In the genomic region with DNA sequence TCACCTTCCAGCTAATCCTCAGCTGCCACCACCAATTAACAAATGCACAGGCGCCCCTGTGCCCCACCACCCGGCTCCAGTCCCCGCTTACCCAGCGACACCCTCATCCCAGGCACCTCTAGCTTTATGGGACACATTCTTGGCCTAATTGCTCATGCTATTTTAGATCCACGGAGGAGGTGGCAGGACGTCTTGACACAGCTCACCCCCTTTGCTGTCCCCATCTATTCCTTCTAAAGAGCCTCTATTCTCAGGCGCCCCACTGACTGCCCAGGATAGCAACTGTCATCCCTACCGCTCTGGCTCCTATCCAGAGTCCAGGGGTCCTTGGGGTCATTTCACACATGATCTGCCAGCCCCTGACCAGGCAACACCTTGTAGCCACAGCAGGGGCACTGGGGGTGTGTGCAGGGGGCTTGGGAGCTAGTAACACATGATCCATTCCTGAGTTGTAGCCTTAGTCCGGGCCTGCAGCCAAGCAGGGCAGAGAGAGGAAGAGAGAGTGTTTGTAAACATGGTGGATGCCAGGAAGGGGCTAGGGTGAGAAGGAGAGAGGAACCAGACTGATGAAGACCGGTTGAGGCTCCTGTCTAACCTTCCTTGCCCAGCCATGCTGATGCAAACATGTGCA, we compare ENCODE assay signal across 17 mouse cellular contexts. TPM values are rescaled to one million over a fixed set of nuclear protein-coding genes. Genes with fewer than 3 reads are reported as not detected.
DNase-seq lines count a peak whose midpoint lies in the region; ATAC-seq and TF ChIP-seq lines count a peak whose summit lies in the region.
"Had no signal": no experiment of that assay in that cellular context is flagged by ENCODE, and none has a peak within 500 bp of the region (broad histone marks: within the 10 kb centered on the region; RNA-seq: fewer than 3 reads in every experiment).

No protein-coding gene starts in this region.

- TF ChIP-seq EP300 in lung, postnatal 0 days (IDR thresholded peaks at IDR 0.05), result no peak

- H3K4me3 ChIP-seq in lung, embryonic 16.5 days (ENCODE audit: low read length), result no peak overlapping the region
- H3K4me3 ChIP-seq in heart, embryonic 11.5 days (ENCODE audit: low read depth, low read length), result no peak overlapping the region
- no peak overlapping the region for H3K4me3 ChIP-seq in lung, postnatal 0 days (ENCODE audit: low read depth, low read length)
- H3K4me3 ChIP-seq: layer of hippocampus, adult 2 months; myocyte; stomach, embryonic 15.5 days had no signal

- H3K4me2 ChIP-seq in lung, embryonic 16.5 days (ENCODE audit: low read depth, low read length), result no peak overlapping the region
- H3K4me2 ChIP-seq in heart, embryonic 11.5 days, result no peak overlapping the region
- H3K4me2 ChIP-seq in lung, postnatal 0 days (replicated peaks; ENCODE audit: low read depth, low read length), result no peak overlapping the region
- H3K4me2 ChIP-seq: stomach, embryonic 15.5 days had no signal

- TF ChIP-seq CTCF in lung, postnatal 0 days (IDR thresholded peaks at IDR 0.05), result no peak

- no peaks in the 10 kb centered on the region for H3K36me3 ChIP-seq in lung, embryonic 16.5 days (ENCODE audit: control insufficient read depth, insufficient read depth, low read length)
- H3K36me3 ChIP-seq in heart, embryonic 11.5 days (ENCODE audit: control insufficient read depth, insufficient read depth, low read length), result no peaks in the 10 kb centered on the region
- H3K36me3 ChIP-seq in lung, postnatal 0 days (ENCODE audit: insufficient read depth, low read length), result no peaks in the 10 kb centered on the region
- H3K36me3 ChIP-seq: stomach, embryonic 15.5 days had no signal

- no peaks in the 10 kb centered on the region for H3K27me3 ChIP-seq in lung, embryonic 16.5 days (ENCODE audit: control insufficient read depth, insufficient read depth, low read depth, low read length)
- no peaks in the 10 kb centered on the region for H3K27me3 ChIP-seq in heart, embryonic 11.5 days (ENCODE audit: control insufficient read depth, insufficient read depth, low read length)
- H3K27me3 ChIP-seq in lung, postnatal 0 days (replicated peaks; ENCODE audit: insufficient read depth, low read length), result no peaks in the 10 kb centered on the region
- H3K27me3 ChIP-seq: stomach, embryonic 15.5 days had no signal

- ATAC-seq in lung, embryonic 16.5 days (ENCODE audit: low read depth), result peak; percentile 86
- ATAC-seq in heart, embryonic 11.5 days (replicated peaks; ENCODE audit: insufficient number of reproducible peaks, low FRiP score, low TSS enrichment), result peak; percentile 49; the same call in 1 of the 2 replicates
- ATAC-seq in lung, postnatal 0 days, result peak; percentile 58
- ATAC-seq: hindbrain, embryonic 16.5 days had no signal

- no peak overlapping the region for H3K27ac ChIP-seq in lung, embryonic 16.5 days (ENCODE audit: low read length)
- peak overlapping the region; percentile 68 for H3K27ac ChIP-seq in heart, embryonic 11.5 days (ENCODE audit: low read depth, low read length)
- H3K27ac ChIP-seq in lung, postnatal 0 days (ENCODE audit: low read length), result no peak overlapping the region
- H3K27ac ChIP-seq: layer of hippocampus, adult 2 months; stomach, embryonic 15.5 days had no signal

- peaks cover 9% of the 10 kb centered on the region; the same call in 1 of the 2 replicates for H3K4me1 ChIP-seq in lung, embryonic 16.5 days (replicated peaks; ENCODE audit: control insufficient read depth, insufficient read depth, low read length)
- peaks cover 17% of the 10 kb centered on the region for H3K4me1 ChIP-seq in heart, embryonic 11.5 days (ENCODE audit: control insufficient read depth, insufficient read depth, low read length)
- no peaks in the 10 kb centered on the region for H3K4me1 ChIP-seq in lung, postnatal 0 days (ENCODE audit: insufficient read depth, low read depth, low read length)
- H3K4me1 ChIP-seq: stomach, embryonic 15.5 days had no signal

- H3K9me3 ChIP-seq in lung, embryonic 16.5 days (ENCODE audit: control insufficient read depth, low read length), result no peaks in the 10 kb centered on the region
- no peaks in the 10 kb centered on the region for H3K9me3 ChIP-seq in heart, embryonic 11.5 days (replicated peaks; ENCODE audit: control insufficient read depth, low read length)
- no peaks in the 10 kb centered on the region for H3K9me3 ChIP-seq in lung, postnatal 0 days (ENCODE audit: low read length)
- H3K9me3 ChIP-seq: stomach, embryonic 15.5 days had no signal

- 13% methylated on average over 10 of the region's 10 CpGs for WGBS in lung, embryonic 16.5 days
- WGBS in heart, embryonic 11.5 days (ENCODE audit: insufficient replicate concordance), result 13% methylated on average over 10 of the region's 10 CpGs
- 12% methylated on average over 10 of the region's 10 CpGs for WGBS in lung, postnatal 0 days

- DNase-seq in cerebellum, postnatal 14 days, result peak; percentile 40 to 43
- DNase-seq in cerebellum, adult 9-10 months, result no peak
- DNase-seq in lung, postnatal 25 days (ENCODE audit: low spot score), result no peak
- DNase-seq in lung, postnatal 0 days (ENCODE audit: low spot score), result peak; percentile 40
- DNase-seq in layer of hippocampus, adult 18-20 months (ENCODE audit: low spot score in 2 of 2), result no peak
- DNase-seq in layer of hippocampus, adult 11-12 months (ENCODE audit: low spot score), result no peak
- DNase-seq: cerebellum, adult 18-20 months; embryo, embryonic 11 days; kidney, adult 8-10 months had no signal

- H3K9ac ChIP-seq in lung, embryonic 16.5 days (ENCODE audit: low read length), result no peak overlapping the region
- H3K9ac ChIP-seq in heart, embryonic 11.5 days (ENCODE audit: low read depth, low read length), result 0 out of 2 replicates have a peak overlapping the region, but pooled peaks have one; percentile 46
- H3K9ac ChIP-seq in lung, postnatal 0 days (replicated peaks; ENCODE audit: low read depth), result no peak overlapping the region
- H3K9ac ChIP-seq: stomach, embryonic 15.5 days had no signal

RNA-seq across cellular contexts. Expression of a gene that starts 10.3 kb away (rescaled TPM):
- polyA plus RNA-seq in lung, embryonic 16.5 days (2015; fragmentation: Nextera tagmentation; extraction: Ambion mirVana), result 0.85 and 1.0 TPM in 2 replicates
- polyA plus RNA-seq in heart, embryonic 11.5 days (2014; fragmentation: Nextera tagmentation; extraction: Ambion mirVana), result 3.3 and 5.4 TPM in 2 replicates
- 0.19 and 0.26 TPM in 2 replicates for polyA plus RNA-seq in lung, postnatal 0 days (2015; fragmentation: Nextera tagmentation; extraction: Ambion mirVana)
- total RNA-seq in layer of hippocampus, adult 18-20 months (2021), result under 1 TPM; 0.17 to 0.38 TPM
- total RNA-seq: liver, adult 2 months; megakaryocyte progenitor cell, adult 5-6 weeks had no signal
- polyA plus RNA-seq: hindbrain, embryonic 16.5 days; liver, adult 2 months had no signal

RNA-seq across cellular contexts. Expression of a gene that starts 17.0 kb away (rescaled TPM):
- 0.72 and 1.0 TPM in 2 replicates for polyA plus RNA-seq in lung, embryonic 16.5 days (2015; fragmentation: Nextera tagmentation; extraction: Ambion mirVana)
- 0.44 and 0.49 TPM in 2 replicates for polyA plus RNA-seq in heart, embryonic 11.5 days (2014; fragmentation: Nextera tagmentation; extraction: Ambion mirVana)
- 0.37 TPM in 2 replicates for polyA plus RNA-seq in lung, postnatal 0 days (2015; fragmentation: Nextera tagmentation; extraction: Ambion mirVana)
- total RNA-seq in layer of hippocampus, adult 18-20 months (2021), result 1 to 10 TPM in 1 of 2 experiments, under 1 TPM in 1; 0.62 to 1.0 TPM
- total RNA-seq: liver, adult 2 months; megakaryocyte progenitor cell, adult 5-6 weeks had no signal
- polyA plus RNA-seq: liver, adult 2 months; stomach, embryonic 15.5 days had no signal

RNA-seq across cellular contexts. Expression of a gene that starts 28.3 kb away (rescaled TPM):
- 2.1 and 2.4 TPM in 2 replicates for polyA plus RNA-seq in lung, embryonic 16.5 days (2015; fragmentation: Nextera tagmentation; extraction: Ambion mirVana)
- 0.53 and 1.1 TPM in 2 replicates for polyA plus RNA-seq in heart, embryonic 11.5 days (2014; fragmentation: Nextera tagmentation; extraction: Ambion mirVana)
- 1.4 and 1.7 TPM in 2 replicates for polyA plus RNA-seq in lung, postnatal 0 days (2015; fragmentation: Nextera tagmentation; extraction: Ambion mirVana)
- total RNA-seq in layer of hippocampus, adult 18-20 months (2021), result 1 to 10 TPM; 1.8 to 2.6 TPM
- total RNA-seq: megakaryocyte progenitor cell, adult 5-6 weeks had no signal

RNA-seq across cellular contexts. Expression of a gene that starts 32.1 kb away (rescaled TPM):
- 2.5 and 2.7 TPM in 2 replicates for polyA plus RNA-seq in lung, embryonic 16.5 days (2015; fragmentation: Nextera tagmentation; extraction: Ambion mirVana)
- polyA plus RNA-seq in heart, embryonic 11.5 days (2014; fragmentation: Nextera tagmentation; extraction: Ambion mirVana), result 4.7 and 5.0 TPM in 2 replicates
- 1.1 and 2.3 TPM in 2 replicates for polyA plus RNA-seq in lung, postnatal 0 days (2015; fragmentation: Nextera tagmentation; extraction: Ambion mirVana)
- total RNA-seq in layer of hippocampus, adult 18-20 months (2021), result 100 to 1,000 TPM; 114 to 119 TPM

RNA-seq across cellular contexts. Expression of a gene that starts 38.9 kb away (rescaled TPM):
- 3.4 and 3.7 TPM in 2 replicates for polyA plus RNA-seq in lung, embryonic 16.5 days (2015; fragmentation: Nextera tagmentation; extraction: Ambion mirVana)
- 2.6 and 2.8 TPM in 2 replicates for polyA plus RNA-seq in heart, embryonic 11.5 days (2014; fragmentation: Nextera tagmentation; extraction: Ambion mirVana)
- polyA plus RNA-seq in lung, postnatal 0 days (2015; fragmentation: Nextera tagmentation; extraction: Ambion mirVana), result 2.7 TPM in 2 replicates
- total RNA-seq in layer of hippocampus, adult 18-20 months (2021), result 10 to 100 TPM; 13.9 to 15.1 TPM

Comparison
In these comparisons a context has a peak if more than half of its experiments do, and no peak if none do; other contexts are left out.
1. DNase-seq: peak in cerebellum, postnatal 14 days (2 of 2) and lung, postnatal 0 days (single experiment); none in cerebellum, adult 9-10 months (single experiment), lung, postnatal 25 days (single experiment), layer of hippocampus, adult 18-20 months (0 of 2) and layer of hippocampus, adult 11-12 months (single experiment).
2. Peak in every context shown above with its lines, with median percentiles within 50 percentile points of each other: ATAC-seq.